Mouse (Mus musculus): ENCODE measurements around the gene Mast4. TPM values are rescaled to one million over a fixed set of nuclear protein-coding genes. Genes with fewer than 3 reads are reported as not detected.

Mast4 gene
- polyA plus RNA-seq, 1 experiment from 2014 or later = 31.8 TPM

DNA sequence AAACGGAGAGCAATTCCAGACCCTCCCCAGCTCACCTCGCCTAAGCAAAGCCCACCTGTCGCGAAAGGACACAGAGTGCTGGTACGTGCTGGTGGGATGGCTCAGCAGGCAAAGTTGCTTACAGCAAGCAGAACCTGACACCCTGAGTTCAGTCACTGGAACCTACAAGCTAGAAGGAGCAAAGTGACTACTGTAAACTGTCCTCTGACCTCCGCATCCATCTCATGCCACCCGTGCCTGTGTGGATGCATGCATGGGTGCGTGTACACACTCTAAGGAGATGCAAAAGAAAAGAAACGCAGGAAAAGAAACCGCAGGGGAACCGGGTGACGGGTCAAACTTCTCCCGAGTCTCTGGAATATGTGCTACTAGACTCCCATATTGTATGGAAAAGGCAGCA lies 444.8 kb downstream of the Mast4 start:
- Histone ChIP-seq H3K9me3 (no peaks in the 10 kb centered on the region), H3K4me3 (no peak overlapping the region), H3K4me1 (peaks cover 15% of the 10 kb centered on the region), H3K27ac (no peak overlapping the region), H3K9ac (no peak overlapping the region), H3K27me3 (no peaks in the 10 kb centered on the region), H3K4me2 (no peak overlapping the region), H3K36me3 (no peaks in the 10 kb centered on the region)
- ATAC-seq (ENCODE audit: borderline replicate concordance, extremely low read depth, low FRiP score, low TSS enrichment) = no peak
- WGBS = 76% methylated on average over 13 of the region's 13 CpGs

DNA sequence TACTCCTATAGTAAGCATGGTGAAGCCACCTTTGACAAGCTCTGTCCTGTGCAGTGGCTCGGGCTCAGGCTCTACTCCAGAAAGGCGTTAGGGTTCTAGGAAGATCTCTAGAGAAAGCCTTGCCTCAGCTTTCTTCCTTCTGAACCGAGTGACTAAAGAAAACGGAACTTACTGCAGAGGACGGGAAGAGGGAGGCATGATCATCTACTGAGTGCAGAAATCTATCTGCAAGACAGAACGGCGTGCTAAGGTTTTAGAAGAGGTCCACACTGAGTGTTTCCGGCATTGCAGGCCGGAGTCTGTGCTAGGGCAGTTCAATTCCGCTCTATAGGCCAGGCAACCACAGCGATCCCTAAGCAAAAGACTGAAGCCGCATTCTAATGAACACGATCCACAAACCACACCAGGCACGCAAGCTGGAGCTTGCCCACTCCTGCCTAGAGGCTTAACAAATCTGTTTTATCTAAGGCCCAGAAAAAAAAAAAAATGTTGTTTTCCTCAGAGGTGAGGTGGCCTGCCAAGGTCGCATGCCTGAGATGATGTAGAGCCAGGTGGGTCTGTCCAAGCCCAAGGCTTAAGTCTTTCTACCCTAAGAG lies 445.3 kb downstream of the Mast4 start:
- H3K4me2 ChIP-seq = no peak overlapping the region
- H3K4me1 ChIP-seq = peaks cover 10% of the 10 kb centered on the region
- ATAC-seq (ENCODE audit: borderline replicate concordance, extremely low read depth, low FRiP score, low TSS enrichment) = no peak
- no peaks in the 10 kb centered on the region for H3K9me3 ChIP-seq
- H3K27ac ChIP-seq = no peak overlapping the region
- no peaks in the 10 kb centered on the region for H3K27me3 ChIP-seq
- 78% methylated on average over 15 of the region's 15 CpGs for WGBS
- no peaks in the 10 kb centered on the region for H3K36me3 ChIP-seq
- no peak overlapping the region for H3K9ac ChIP-seq
- H3K4me3 ChIP-seq = no peak overlapping the region

DNA sequence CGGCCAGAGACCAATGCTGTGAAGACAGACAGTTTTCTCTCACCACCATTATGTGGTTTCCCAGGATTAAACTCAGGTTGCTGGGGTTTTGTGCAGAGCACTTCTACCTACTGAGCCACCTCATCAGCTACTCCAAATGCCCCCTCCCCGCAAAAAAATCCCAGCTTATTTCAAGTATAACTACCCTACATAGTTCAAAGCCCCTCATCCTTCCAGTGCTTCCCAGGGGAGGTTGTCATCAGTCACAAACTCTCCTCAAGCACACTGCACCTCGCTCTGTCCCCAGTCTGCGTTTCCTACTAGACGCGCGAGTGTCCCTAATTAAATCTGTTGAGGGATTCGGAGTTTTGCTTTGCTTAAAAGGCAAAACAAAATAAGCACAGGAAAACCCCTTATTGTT lies 446.1 kb downstream of the Mast4 start:
- H3K27me3 ChIP-seq = no peaks in the 10 kb centered on the region
- no peaks in the 10 kb centered on the region for H3K36me3 ChIP-seq
- no peak for ATAC-seq (ENCODE audit: borderline replicate concordance, extremely low read depth, low FRiP score, low TSS enrichment)
- H3K4me2 ChIP-seq = no peak overlapping the region
- peaks cover 9% of the 10 kb centered on the region; the same call in 1 of the 2 replicates for H3K4me1 ChIP-seq
- no peak overlapping the region for H3K27ac ChIP-seq
- 81% methylated on average over 8 of the region's 8 CpGs for WGBS
- no peak overlapping the region for H3K4me3 ChIP-seq
- no peaks in the 10 kb centered on the region for H3K9me3 ChIP-seq
- H3K9ac ChIP-seq = no peak overlapping the region

DNA sequence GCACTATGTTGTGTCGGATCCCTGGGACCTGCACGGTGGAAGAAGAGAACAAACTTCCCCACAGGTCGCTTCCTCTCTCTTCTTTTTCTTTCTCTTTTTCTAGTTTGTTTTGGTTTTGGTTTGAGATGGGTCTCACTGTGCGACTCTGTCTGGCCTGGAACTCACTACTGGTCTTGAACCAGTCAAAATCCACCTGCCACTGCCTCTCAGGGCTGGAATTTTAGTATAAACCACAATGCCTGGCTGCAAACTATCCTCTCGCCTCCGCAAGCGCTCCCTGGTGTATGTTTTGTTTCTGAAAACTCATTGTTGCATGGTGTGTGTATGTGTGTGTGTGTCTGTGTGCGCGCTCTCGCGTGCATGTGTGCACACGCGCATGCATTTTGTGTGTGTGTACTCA lies 446.8 kb downstream of the Mast4 start:
- 95% methylated on average over 13 of the region's 13 CpGs for WGBS

DNA sequence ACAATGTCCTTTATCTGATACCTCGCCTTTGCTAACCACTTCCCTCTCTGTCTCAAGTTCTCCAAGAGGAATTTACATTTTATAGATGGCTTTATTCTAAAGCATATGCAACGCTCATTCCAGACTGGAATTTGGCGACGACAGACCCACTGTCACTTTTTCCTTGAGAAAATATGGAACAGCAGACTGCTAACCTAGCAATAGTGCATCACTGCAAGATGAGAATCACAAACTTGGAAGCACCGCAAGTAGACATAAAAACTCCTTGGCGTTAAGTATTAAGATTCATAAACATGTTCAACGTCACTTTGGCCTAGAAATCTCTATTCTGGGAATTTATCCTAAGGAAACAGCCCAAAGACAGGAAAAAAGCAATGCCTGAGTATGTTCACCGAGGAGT lies 447.5 kb downstream of the Mast4 start:
- peaks cover 8% of the 10 kb centered on the region; the same call in 1 of the 2 replicates for H3K4me1 ChIP-seq
- no peak overlapping the region for H3K9ac ChIP-seq
- no peaks in the 10 kb centered on the region for H3K27me3 ChIP-seq
- H3K27ac ChIP-seq = no peak overlapping the region
- H3K4me3 ChIP-seq = no peak overlapping the region
- 57% methylated on average over 8 of the region's 8 CpGs for WGBS
- H3K36me3 ChIP-seq = no peaks in the 10 kb centered on the region
- no peak for ATAC-seq (ENCODE audit: borderline replicate concordance, extremely low read depth, low FRiP score, low TSS enrichment)
- no peak overlapping the region for H3K4me2 ChIP-seq
- no peaks in the 10 kb centered on the region for H3K9me3 ChIP-seq

More for the DNA sequence above, 446.8 kb downstream of the Mast4 start:
- H3K9ac ChIP-seq = no peak overlapping the region
- ATAC-seq (ENCODE audit: borderline replicate concordance, extremely low read depth, low FRiP score, low TSS enrichment) = no peak
- H3K36me3 ChIP-seq = no peaks in the 10 kb centered on the region
- H3K4me1 ChIP-seq = peaks cover 9% of the 10 kb centered on the region; the same call in 1 of the 2 replicates
- H3K4me2 ChIP-seq = no peak overlapping the region
- H3K4me3 ChIP-seq = no peak overlapping the region
- H3K9me3 ChIP-seq = no peaks in the 10 kb centered on the region
- no peaks in the 10 kb centered on the region for H3K27me3 ChIP-seq
- H3K27ac ChIP-seq = no peak overlapping the region

DNA sequence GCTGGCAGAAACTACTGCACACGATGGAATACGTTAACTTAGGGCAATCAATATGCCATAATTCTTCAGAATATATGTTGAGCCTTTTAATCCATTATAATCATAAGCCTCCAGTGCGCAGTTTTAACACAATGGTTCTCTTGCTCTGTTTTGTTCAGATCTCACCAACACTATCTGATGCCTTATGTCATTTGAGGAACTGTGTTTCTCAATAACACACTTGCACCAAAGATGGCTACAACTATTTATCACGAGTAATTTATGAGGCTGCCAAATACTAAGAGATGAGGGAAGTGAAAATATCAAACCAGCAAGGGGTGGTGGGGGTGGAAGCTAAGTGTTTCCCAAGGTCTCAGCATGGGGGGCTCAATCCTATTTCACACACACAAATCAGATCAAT lies 448.1 kb downstream of the Mast4 start:
- no peak for ATAC-seq (ENCODE audit: borderline replicate concordance, extremely low read depth, low FRiP score, low TSS enrichment)
- no peaks in the 10 kb centered on the region for H3K27me3 ChIP-seq
- no peaks in the 10 kb centered on the region for H3K9me3 ChIP-seq
- no peak overlapping the region for H3K27ac ChIP-seq
- no peak overlapping the region for H3K4me2 ChIP-seq
- H3K9ac ChIP-seq = no peak overlapping the region
- 79% methylated on average over 4 of the region's 4 CpGs for WGBS
- peaks cover 6% of the 10 kb centered on the region; the same call in 1 of the 2 replicates for H3K4me1 ChIP-seq
- H3K4me3 ChIP-seq = no peak overlapping the region
- no peaks in the 10 kb centered on the region for H3K36me3 ChIP-seq

DNA sequence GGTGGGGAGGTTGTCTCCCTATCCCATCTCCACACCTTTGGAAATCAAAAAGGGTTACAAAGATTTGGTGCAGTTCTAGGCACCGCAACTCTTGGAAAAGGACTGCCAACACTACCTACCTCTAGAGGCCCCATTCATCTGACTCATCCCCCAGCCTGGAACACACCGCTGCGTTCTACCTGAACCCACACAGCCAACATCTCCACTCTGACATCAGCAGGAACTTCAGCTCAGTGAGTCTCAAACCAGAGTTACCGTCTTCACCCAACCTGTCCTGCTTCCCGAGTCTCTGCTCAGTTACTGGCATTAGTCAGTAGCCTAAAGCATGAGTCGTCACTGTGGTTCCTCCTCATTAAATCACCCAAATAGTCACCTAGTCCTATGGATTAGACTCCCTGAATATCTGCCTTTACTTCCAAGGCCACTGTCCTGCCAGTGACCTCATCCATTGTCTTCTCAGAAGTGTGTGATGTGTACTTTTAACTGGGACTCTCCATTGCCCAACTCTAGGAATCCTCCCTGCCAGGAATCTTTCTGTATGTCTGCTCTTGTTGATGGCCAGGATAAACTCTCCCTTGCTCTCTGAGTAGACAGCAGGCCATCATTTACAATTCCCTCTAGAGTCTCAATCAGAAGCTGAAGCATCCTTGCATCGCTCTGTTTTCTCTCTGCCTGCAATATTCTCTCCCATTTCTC lies 453.8 kb downstream of the Mast4 start:
- H3K4me2 ChIP-seq = no peak overlapping the region
- H3K36me3 ChIP-seq = no peaks in the 10 kb centered on the region
- peaks cover 19% of the 10 kb centered on the region for H3K4me1 ChIP-seq
- no peaks in the 10 kb centered on the region for H3K27me3 ChIP-seq
- ATAC-seq (ENCODE audit: borderline replicate concordance, extremely low read depth, low FRiP score, low TSS enrichment) = no peak
- no peak overlapping the region for H3K27ac ChIP-seq
- no peaks in the 10 kb centered on the region for H3K9me3 ChIP-seq
- 90% methylated on average over 7 of the region's 7 CpGs for WGBS
- H3K4me3 ChIP-seq = no peak overlapping the region
- no peak overlapping the region for H3K9ac ChIP-seq

DNA sequence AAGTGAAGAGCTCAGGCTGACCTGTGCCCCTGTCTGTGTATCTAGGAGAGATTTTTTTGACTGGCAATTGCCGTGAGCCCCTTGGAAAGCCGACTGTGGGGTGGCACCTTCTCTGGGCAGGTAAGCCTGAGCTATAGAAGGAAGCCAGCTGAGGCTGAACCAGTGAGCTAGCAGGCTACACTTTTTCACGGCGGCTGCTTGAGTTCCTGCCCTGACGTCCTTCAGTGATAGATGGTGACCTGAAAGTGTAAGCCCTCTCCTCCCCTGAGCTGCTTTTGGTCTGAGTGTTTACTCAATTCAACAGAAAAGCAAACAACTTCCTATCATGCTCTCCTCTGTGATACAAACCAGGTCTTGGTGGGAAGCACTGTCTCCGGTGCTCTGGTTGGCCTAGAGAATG lies 455.7 kb downstream of the Mast4 start:
- H3K4me3 ChIP-seq = no peak overlapping the region
- H3K4me1 ChIP-seq = peaks cover 27% of the 10 kb centered on the region
- no peak overlapping the region for H3K9ac ChIP-seq
- no peak for ATAC-seq (ENCODE audit: borderline replicate concordance, extremely low read depth, low FRiP score, low TSS enrichment)
- no peaks in the 10 kb centered on the region for H3K9me3 ChIP-seq
- H3K27me3 ChIP-seq = no peaks in the 10 kb centered on the region
- H3K27ac ChIP-seq = 0 out of 2 replicates have a peak overlapping the region, but pooled peaks have one; percentile 20
- no peak overlapping the region for H3K4me2 ChIP-seq
- H3K36me3 ChIP-seq = no peaks in the 10 kb centered on the region
- WGBS = 22% methylated on average over 6 of the region's 6 CpGs

DNA sequence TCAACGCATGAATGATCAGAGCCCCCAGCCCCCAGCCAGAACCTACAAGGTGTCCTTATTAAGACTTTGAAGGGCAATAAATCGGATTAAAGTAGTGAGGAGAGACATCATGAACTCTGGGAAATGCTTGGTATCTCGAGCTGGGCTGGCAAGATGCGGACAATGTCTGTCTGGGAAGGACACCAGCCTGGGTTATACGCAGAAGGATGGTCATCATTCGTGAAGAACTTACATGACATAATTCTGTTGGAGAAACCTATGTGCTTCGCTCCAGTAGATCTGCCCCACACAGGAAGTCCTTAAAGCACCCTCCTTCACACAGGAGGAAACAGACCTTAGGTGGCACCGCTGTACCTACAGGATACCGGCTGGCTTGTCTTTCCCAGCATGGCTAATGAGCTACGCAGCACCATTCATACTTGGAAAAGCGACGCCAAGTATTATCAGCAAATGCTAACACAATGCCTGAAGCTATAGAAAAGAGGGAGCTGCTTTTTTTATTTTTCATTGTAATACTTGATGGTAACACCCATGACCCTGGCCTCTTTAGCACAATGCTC lies 456.5 kb downstream of the Mast4 start:
- Histone ChIP-seq H3K4me3 (no peak overlapping the region), H3K4me1 (peaks cover 31% of the 10 kb centered on the region), H3K36me3 (no peaks in the 10 kb centered on the region), H3K9me3 (no peaks in the 10 kb centered on the region), H3K4me2 (no peak overlapping the region), H3K27me3 (no peaks in the 10 kb centered on the region), H3K9ac (no peak overlapping the region), H3K27ac (no peak overlapping the region)
- WGBS = 76% methylated on average over 12 of the region's 12 CpGs
- no peak for ATAC-seq (ENCODE audit: borderline replicate concordance, extremely low read depth, low FRiP score, low TSS enrichment)

DNA sequence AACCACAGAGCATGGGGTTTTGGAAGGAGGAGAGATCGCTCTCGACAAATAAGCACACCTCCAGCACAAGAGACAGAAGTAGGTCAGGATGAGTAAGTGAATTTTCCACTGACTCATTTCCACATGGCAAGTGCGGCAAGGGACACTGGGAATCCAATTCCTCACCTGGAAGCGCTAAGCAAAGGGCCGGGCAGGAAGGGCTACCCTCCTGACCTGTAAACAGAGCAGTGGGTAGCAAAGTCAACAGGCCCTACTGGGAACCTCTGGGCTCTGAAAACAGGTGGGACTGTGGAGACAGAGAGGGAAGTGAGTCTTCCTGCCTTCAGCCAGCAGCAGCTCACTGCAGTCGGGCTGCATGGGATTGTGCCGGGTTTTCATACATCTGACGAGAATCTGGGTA lies 457.1 kb downstream of the Mast4 start:
- WGBS = 56% methylated on average over 8 of the region's 8 CpGs

DNA sequence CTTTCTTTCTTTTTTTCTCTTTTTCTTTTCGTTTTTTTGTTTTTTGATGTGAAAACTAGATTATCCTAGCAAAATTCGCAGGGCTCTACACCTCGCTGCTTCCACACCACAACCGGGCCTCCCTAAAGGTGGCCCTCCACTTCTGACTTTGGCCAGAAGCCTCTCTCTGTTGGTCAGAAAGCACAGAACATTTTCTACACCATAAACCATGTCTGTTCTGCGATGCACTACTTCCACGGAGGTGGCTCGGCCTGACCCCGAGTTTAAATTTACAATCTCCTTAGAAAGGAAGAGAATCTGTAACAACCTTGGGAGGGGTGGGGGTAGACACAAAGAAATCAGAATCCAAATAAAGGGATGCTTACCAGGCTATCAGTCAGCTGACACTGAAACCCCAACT lies 458.8 kb downstream of the Mast4 start:
- ATAC-seq (ENCODE audit: borderline replicate concordance, extremely low read depth, low FRiP score, low TSS enrichment) = no peak
- H3K27ac ChIP-seq = no peak overlapping the region; the same call in 1 of the 2 replicates
- H3K4me3 ChIP-seq = no peak overlapping the region
- no peak overlapping the region for H3K9ac ChIP-seq
- no peak overlapping the region for H3K4me2 ChIP-seq
- H3K9me3 ChIP-seq = no peaks in the 10 kb centered on the region
- H3K27me3 ChIP-seq = no peaks in the 10 kb centered on the region
- H3K4me1 ChIP-seq = peaks cover 39% of the 10 kb centered on the region
- 75% methylated on average over 8 of the region's 8 CpGs for WGBS
- no peaks in the 10 kb centered on the region for H3K36me3 ChIP-seq

More for the DNA sequence above, 457.1 kb downstream of the Mast4 start:
- H3K27ac ChIP-seq = no peak overlapping the region
- H3K9ac ChIP-seq = no peak overlapping the region
- no peak for ATAC-seq (ENCODE audit: borderline replicate concordance, extremely low read depth, low FRiP score, low TSS enrichment)
- no peaks in the 10 kb centered on the region for H3K27me3 ChIP-seq
- no peaks in the 10 kb centered on the region for H3K36me3 ChIP-seq
- no peak overlapping the region for H3K4me3 ChIP-seq
- no peak overlapping the region for H3K4me2 ChIP-seq
- peaks cover 31% of the 10 kb centered on the region for H3K4me1 ChIP-seq
- H3K9me3 ChIP-seq = no peaks in the 10 kb centered on the region

DNA sequence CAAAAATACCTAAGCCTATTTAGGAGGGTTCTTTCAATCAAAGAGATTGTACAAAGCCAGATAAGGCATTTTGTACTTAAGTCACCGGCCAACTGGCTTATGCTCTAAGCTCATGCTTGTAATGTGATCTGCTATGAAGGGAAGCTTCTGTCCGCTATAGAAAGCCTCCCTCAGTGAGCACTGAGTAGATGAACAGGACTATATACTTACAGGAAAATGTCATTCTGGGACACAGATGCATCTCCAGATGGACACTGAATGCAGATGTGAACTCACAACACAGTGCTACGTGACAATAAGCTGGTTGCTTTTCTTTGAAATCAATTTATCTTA lies 459.2 kb downstream of the Mast4 start:
- H3K4me2 ChIP-seq = no peak overlapping the region
- no peak overlapping the region for H3K9ac ChIP-seq
- H3K27ac ChIP-seq = no peak overlapping the region
- no peak overlapping the region for H3K4me3 ChIP-seq
- no peak for ATAC-seq (ENCODE audit: borderline replicate concordance, extremely low read depth, low FRiP score, low TSS enrichment)
- H3K36me3 ChIP-seq = no peaks in the 10 kb centered on the region
- no peaks in the 10 kb centered on the region for H3K27me3 ChIP-seq
- H3K9me3 ChIP-seq = no peaks in the 10 kb centered on the region
- WGBS = 44% methylated on average over 3 of the region's 3 CpGs
- H3K4me1 ChIP-seq = peaks cover 43% of the 10 kb centered on the region
